25 mouse cellular contexts compared by ENCODE assay signal in the genomic region with DNA sequence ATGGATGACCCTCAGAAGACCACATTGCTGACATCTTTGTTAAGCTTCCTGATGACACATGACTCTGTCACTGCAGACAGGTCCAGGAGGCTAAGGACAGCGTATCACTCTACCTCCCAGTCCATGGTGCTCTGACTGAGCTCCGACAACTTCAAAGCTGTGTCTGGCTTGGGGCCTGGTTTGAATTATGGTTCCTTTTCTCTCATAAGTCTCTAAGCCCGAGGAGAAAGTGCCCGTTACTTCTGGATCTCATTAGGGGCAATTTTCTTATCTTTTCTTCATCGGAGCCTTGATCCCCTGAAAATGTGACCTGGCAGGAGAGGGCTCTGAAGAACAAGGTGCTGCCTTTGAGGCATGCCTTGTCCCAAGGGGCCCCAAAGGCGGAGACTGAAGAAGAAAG.
A peak's percentile ranks its signal among the peaks of the same experiment; 100 is the strongest.
DNase-seq lines count a peak whose midpoint lies in the region; ATAC-seq lines count a peak whose summit lies in the region.
"Had no signal": no experiment of that assay in that cellular context is flagged by ENCODE, and none has a peak within 500 bp of the region (broad histone marks: within the 10 kb centered on the region; RNA-seq: fewer than 3 reads in every experiment).

No protein-coding gene starts in this region.

- H3K27me3 ChIP-seq in embryonic facial prominence, embryonic 11.5 days (ENCODE audit: control insufficient read depth, insufficient read depth, low read length) = no peaks in the 10 kb centered on the region
- no peaks in the 10 kb centered on the region for H3K27me3 ChIP-seq in limb, embryonic 11.5 days (ENCODE audit: control insufficient read depth, insufficient read depth, low read length)
- H3K27me3 ChIP-seq: embryonic facial prominence, embryonic 15.5 days; heart, embryonic 15.5 days; hindbrain, embryonic 15.5 days had no signal

- no peak overlapping the region for H3K4me3 ChIP-seq in embryonic facial prominence, embryonic 11.5 days (ENCODE audit: low read depth, low read length)
- H3K4me3 ChIP-seq in limb, embryonic 11.5 days (ENCODE audit: low read depth, low read length) = no peak overlapping the region
- H3K4me3 ChIP-seq: embryonic facial prominence, embryonic 15.5 days; erythroblast, embryonic 14.5 days; forebrain, embryonic 10.5 days; heart, embryonic 15.5 days; hindbrain, embryonic 10.5 days; hindbrain, embryonic 15.5 days had no signal

- DNase-seq in adrenal gland, adult 2 months = peak; percentile 24
- no peak for DNase-seq in adrenal gland, postnatal 10 days
- DNase-seq in embryonic facial prominence, embryonic 11.5 days (ENCODE audit: low spot score) = peak; percentile 87
- peak; percentile 44 for DNase-seq in limb, embryonic 11.5 days (ENCODE audit: low spot score)
- DNase-seq in spleen, adult 12 weeks (ENCODE audit: low spot score) = no peak
- no peak for DNase-seq in left cerebral cortex, postnatal 36 days (ENCODE audit: low spot score in 2 of 2)
- DNase-seq: adrenal gland, postnatal 14 days; B cell, adult 2 months; cerebellum, adult 11-12 months; cerebellum, adult 9-10 months; cerebellum, postnatal 25 days; gastrocnemius, postnatal 10 days; heart, adult 18-20 months had no signal

- intact Hi-C loops in left cerebral cortex, postnatal 36 days (cut with DNase I) = no loop called here

- no peaks in the 10 kb centered on the region for H3K36me3 ChIP-seq in embryonic facial prominence, embryonic 11.5 days (replicated peaks; ENCODE audit: control insufficient read depth, insufficient read depth, low read depth, low read length)
- H3K36me3 ChIP-seq in limb, embryonic 11.5 days (ENCODE audit: control insufficient read depth, insufficient read depth, low read length) = peaks cover 4% of the 10 kb centered on the region; the same call in 1 of the 2 replicates

- no peaks in the 10 kb centered on the region for H3K9me3 ChIP-seq in embryonic facial prominence, embryonic 11.5 days (replicated peaks; ENCODE audit: control insufficient read depth, low read length)
- no peaks in the 10 kb centered on the region for H3K9me3 ChIP-seq in limb, embryonic 11.5 days (ENCODE audit: control insufficient read depth, low read length)
- H3K9me3 ChIP-seq: embryonic facial prominence, embryonic 15.5 days; forebrain, embryonic 10.5 days; G1E; heart, embryonic 15.5 days; hindbrain, embryonic 10.5 days; hindbrain, embryonic 15.5 days had no signal

- H3K4me2 ChIP-seq in embryonic facial prominence, embryonic 11.5 days (ENCODE audit: low read depth, low read length) = no peak overlapping the region
- no peak overlapping the region for H3K4me2 ChIP-seq in limb, embryonic 11.5 days (ENCODE audit: low read depth, severe bottlenecking)
- H3K4me2 ChIP-seq: embryonic facial prominence, embryonic 15.5 days; heart, embryonic 11.5 days; heart, embryonic 15.5 days; hindbrain, embryonic 15.5 days had no signal

- H3K9ac ChIP-seq in embryonic facial prominence, embryonic 11.5 days (replicated peaks; ENCODE audit: low read length) = no peak overlapping the region
- H3K9ac ChIP-seq in limb, embryonic 11.5 days (ENCODE audit: low read length) = no peak overlapping the region
- H3K9ac ChIP-seq: embryonic facial prominence, embryonic 15.5 days; heart, embryonic 15.5 days; hindbrain, embryonic 15.5 days had no signal

- H3K27ac ChIP-seq in embryonic facial prominence, embryonic 11.5 days (replicated peaks; ENCODE audit: low read depth, low read length) = no peak overlapping the region
- no peak overlapping the region for H3K27ac ChIP-seq in limb, embryonic 11.5 days (replicated peaks; ENCODE audit: low read depth, low read length)
- H3K27ac ChIP-seq: embryonic facial prominence, embryonic 15.5 days; forebrain, embryonic 10.5 days; heart, embryonic 15.5 days; hindbrain, embryonic 10.5 days; hindbrain, embryonic 15.5 days had no signal

- H3K4me1 ChIP-seq in embryonic facial prominence, embryonic 11.5 days (ENCODE audit: control insufficient read depth, insufficient read depth, low read length) = no peaks in the 10 kb centered on the region; the same call in 1 of the 2 replicates
- H3K4me1 ChIP-seq in limb, embryonic 11.5 days (ENCODE audit: control insufficient read depth, insufficient read depth, low read length) = peaks cover 16% of the 10 kb centered on the region; the same call in 1 of the 2 replicates
- H3K4me1 ChIP-seq: embryonic facial prominence, embryonic 15.5 days; forebrain, embryonic 10.5 days; heart, embryonic 15.5 days; hindbrain, embryonic 10.5 days; hindbrain, embryonic 15.5 days had no signal

- peak; percentile 78 for ATAC-seq in embryonic facial prominence, embryonic 11.5 days (replicated peaks; ENCODE audit: insufficient number of reproducible peaks, low FRiP score, low TSS enrichment, low read depth)
- 0 out of 2 replicates have a peak, but pooled peaks have one; percentile 31 for ATAC-seq in limb, embryonic 11.5 days (ENCODE audit: insufficient number of reproducible peaks, low FRiP score, low TSS enrichment, low read depth)
- ATAC-seq in monocyte, adult 5-6 weeks (replicated peaks; ENCODE audit: insufficient number of reproducible peaks, low FRiP score, low TSS enrichment, poor library complexity, severe bottlenecking) = no peak
- ATAC-seq: CD4-positive, CD25-positive, alpha-beta regulatory T cell, adult 4 months; forebrain, embryonic 14.5 days; inflammation-experienced regulatory T-cells, adult 6 months had no signal

- WGBS in embryonic facial prominence, embryonic 11.5 days = 35% methylated on average over 6 of the region's 6 CpGs
- 17% methylated on average over 6 of the region's 6 CpGs for WGBS in limb, embryonic 11.5 days

Comparison
In these comparisons a context has a peak if more than half of its experiments do, and no peak if none do; other contexts are left out.
1. DNase-seq: peak in adrenal gland, adult 2 months (single experiment), embryonic facial prominence, embryonic 11.5 days (single experiment) and limb, embryonic 11.5 days (single experiment); none in adrenal gland, postnatal 10 days (single experiment), spleen, adult 12 weeks (single experiment) and left cerebral cortex, postnatal 36 days (0 of 2).